Mouse (Mus musculus) C2C12 (cell line): ENCODE measurements around the gene Cib3. TPM values are rescaled to one million over a fixed set of nuclear protein-coding genes. Genes with fewer than 3 reads are reported as not detected.

Experiments used
- H3K27me3 ChIP-seq: one replicate; pipeline ENCODE4 v1.6.1; 2011; ENCODE audit not compliant: control insufficient read depth, insufficient read depth, insufficient read length
- H3K36me3 ChIP-seq: one replicate; pipeline ENCODE4 v1.6.1; 2011; ENCODE audit not compliant: control insufficient read depth, insufficient read depth
- H3K4me3 ChIP-seq: one replicate; pipeline ENCODE4 v1.5.1; 2011; ENCODE audit warnings: mild to moderate bottlenecking, control low read depth; ENCODE audit not compliant: poor library complexity, insufficient read depth, severe bottlenecking
- H3K79me2 ChIP-seq: one replicate; pipeline ENCODE4 v1.6.1; 2011; ENCODE audit not compliant: control insufficient read depth, insufficient read depth
- H3K79me3 ChIP-seq: one replicate; pipeline ENCODE4 v1.6.1; 2011; ENCODE audit warnings: low read depth, control low read depth
- H3ac ChIP-seq: one replicate; pipeline ENCODE3; 2011; ENCODE audit warnings: low read depth; ENCODE audit not compliant: control insufficient read depth, insufficient read length
- CEBPB ChIP-seq: IDR thresholded peaks from one replicate; pipeline ENCODE4 v1.6.1; 2011; ENCODE audit warnings: low read depth, mild to moderate bottlenecking, control low read depth, moderate library complexity
- CTCF ChIP-seq: IDR thresholded peaks from one replicate; pipeline ENCODE4 v1.5.1; 2011; ENCODE audit not compliant: control insufficient read depth, insufficient read depth, insufficient read length
- FOSL1 ChIP-seq: IDR thresholded peaks from one replicate; pipeline ENCODE4 v1.8.0; 2011; ENCODE audit warnings: mild to moderate bottlenecking, low read length; ENCODE audit not compliant: poor library complexity, insufficient read depth, severe bottlenecking
- MAX ChIP-seq: IDR thresholded peaks from one replicate; pipeline ENCODE4 v1.6.1; 2011; ENCODE audit warnings: mild to moderate bottlenecking, control low read depth
- MYOD1 ChIP-seq: IDR thresholded peaks from one replicate; pipeline ENCODE4 v1.6.1; 2011; ENCODE audit warnings: low read depth; ENCODE audit not compliant: control insufficient read depth, insufficient read length
- MYOG ChIP-seq: IDR thresholded peaks from one replicate; pipeline ENCODE4 v1.6.1; 2011; ENCODE audit not compliant: control insufficient read depth, insufficient read length; ENCODE audit errors: extremely low read depth
- USF1 ChIP-seq: IDR thresholded peaks from one replicate; pipeline ENCODE4 v1.6.1; 2011; ENCODE audit warnings: low read depth, mild to moderate bottlenecking, control low read depth, moderate library complexity
- polyA plus RNA-seq: library from polyadenylated mRNA; unstranded; fragments of >200 nt; fragmentation: generic; extraction: Trizol; gene quantifications from one replicate; pipeline ENCODE4 v1.2.1, GENCODE M21; 2012; ENCODE audit warnings: missing spikeins

Gene Cib3
- polyA plus RNA-seq, 1 experiment, result not detected

DNA sequence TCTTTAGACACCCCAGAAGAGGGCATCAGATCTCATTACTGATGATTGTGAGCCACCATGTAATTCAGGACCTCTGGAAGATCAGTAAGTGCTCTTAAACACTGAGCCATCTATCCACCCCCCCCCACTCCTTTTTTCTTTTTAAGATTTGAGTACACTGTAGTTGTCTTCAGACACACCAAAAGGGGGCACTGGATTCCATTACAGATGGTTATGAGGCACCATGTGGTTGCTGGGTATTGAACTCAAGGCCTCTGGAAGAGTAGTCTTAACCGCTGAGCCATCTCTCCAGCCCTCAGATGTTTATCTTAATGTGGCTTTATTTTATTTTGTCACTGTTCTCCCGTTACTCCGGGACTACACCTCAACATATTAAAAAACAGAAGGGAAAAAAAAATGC is 52.6 kb downstream of the Cib3 start:
- H3K36me3 ChIP-seq, result no peaks in the 10 kb centered on the region
- H3K27me3 ChIP-seq, result no peaks in the 10 kb centered on the region
- H3K79me2 ChIP-seq, result peaks cover 46% of the 10 kb centered on the region
- peaks cover 21% of the 10 kb centered on the region for H3K79me3 ChIP-seq
- TF ChIP-seq MYOG, result no peak
- TF ChIP-seq CEBPB, result no peak
- peak overlapping the region; percentile 18 for H3K4me3 ChIP-seq
- H3ac ChIP-seq, result no peak overlapping the region

- Histone ChIP-seq H3K79me3 (peaks cover 19% of the 10 kb centered on the region), H3K79me2 (peaks cover 34% of the 10 kb centered on the region), H3K27me3 (no peaks in the 10 kb centered on the region), H3K4me3 (no peak overlapping the region), H3ac (no peak overlapping the region), H3K36me3 (peaks cover 6% of the 10 kb centered on the region)
- TF ChIP-seq MAX (no peak), CEBPB (no peak), MYOG (no peak), USF1 (no peak), MYOD1 (no peak), CTCF (no peak), FOSL1 (no peak)
Measured at GRCm38 (mm10) chr8:72158726-72159125, 53.9 kb downstream of the Cib3 start.

DNA sequence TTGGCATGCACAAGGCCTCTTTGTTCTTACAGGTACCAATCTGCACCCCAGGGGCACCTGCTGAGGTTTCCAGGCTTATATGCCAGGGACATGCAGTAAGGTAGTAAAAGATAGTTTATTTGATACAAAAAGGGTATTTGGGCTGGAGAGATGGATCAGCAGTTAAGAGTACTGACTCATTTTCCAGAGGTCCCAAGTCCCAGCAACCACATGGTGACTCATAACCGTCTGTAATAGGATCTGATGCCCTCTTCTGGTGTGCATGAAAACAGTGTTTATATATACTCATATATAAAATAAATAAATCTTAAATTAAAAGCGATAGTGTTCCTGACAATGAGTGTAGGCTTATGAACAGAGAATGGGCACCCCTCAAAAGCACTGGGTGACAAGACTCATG is 54.5 kb downstream of the Cib3 start:
- Histone ChIP-seq H3K79me2 (peaks cover 28% of the 10 kb centered on the region), H3ac (no peak overlapping the region), H3K36me3 (peaks cover 13% of the 10 kb centered on the region), H3K4me3 (no peak overlapping the region), H3K79me3 (peaks cover 16% of the 10 kb centered on the region), H3K27me3 (no peaks in the 10 kb centered on the region)
- TF ChIP-seq MYOG (no peak), MAX (no peak), MYOD1 (no peak), FOSL1 (no peak), CEBPB (no peak), USF1 (no peak), CTCF (no peak)

Other genes starting within 250 kb of the Cib3 start
- gene Cyp4f18, start 203.2 kb downstream of the Cib3 start, polyA plus RNA-seq, result not detected
- gene Olfr372, start 171.6 kb downstream of the Cib3 start, polyA plus RNA-seq, result not detected
- gene Olfr373, start 129.7 kb downstream of the Cib3 start, polyA plus RNA-seq, result not detected
- 0.01 TPM for gene Olfr374, start 105.8 kb downstream of the Cib3 start, polyA plus RNA-seq
- 434 TPM for gene Tpm4, start 77.9 kb downstream of the Cib3 start, polyA plus RNA-seq
- gene Rab8a, start 51.6 kb downstream of the Cib3 start, polyA plus RNA-seq, result 122 TPM
- gene Hsh2d, start 23.2 kb downstream of the Cib3 start, polyA plus RNA-seq, result 0.04 TPM
- gene Gm11034, start 799 bp upstream of the Cib3 start, polyA plus RNA-seq, result not detected
- gene Fam32a, start 6.9 kb upstream of the Cib3 start, polyA plus RNA-seq, result 40.7 TPM
- 77.7 TPM for gene Ap1m1, start 27.2 kb upstream of the Cib3 start, polyA plus RNA-seq
- 107 TPM for gene Gm10282, start 92.4 kb upstream of the Cib3 start, polyA plus RNA-seq
- 9.9 TPM for gene Klf2, start 106.2 kb upstream of the Cib3 start, polyA plus RNA-seq
- gene Eps15l1, start 208.6 kb upstream of the Cib3 start, polyA plus RNA-seq, result 29.4 TPM
- gene Calr3, start 231.0 kb upstream of the Cib3 start, polyA plus RNA-seq, result 1.6 TPM
- 5.9 TPM for gene 1700030K09Rik, start 231.0 kb upstream of the Cib3 start, polyA plus RNA-seq